Mouse (Mus musculus) G1E (cell line): ENCODE results near the gene Ppp1r27.

Experiments
- CTCF ChIP-seq: IDR thresholded peaks from 2 replicates; pipeline ENCODE4 v1.5.1; 2012; ENCODE audit warnings: low read depth, low read length, inconsistent platforms, mixed read lengths
- POLR2AphosphoS5 ChIP-seq: IDR thresholded peaks from 2 replicates; pipeline ENCODE4 v1.6.1; 2012; ENCODE audit warnings: low read depth, low read length, inconsistent platforms; ENCODE audit not compliant: insufficient replicate concordance

DNA sequence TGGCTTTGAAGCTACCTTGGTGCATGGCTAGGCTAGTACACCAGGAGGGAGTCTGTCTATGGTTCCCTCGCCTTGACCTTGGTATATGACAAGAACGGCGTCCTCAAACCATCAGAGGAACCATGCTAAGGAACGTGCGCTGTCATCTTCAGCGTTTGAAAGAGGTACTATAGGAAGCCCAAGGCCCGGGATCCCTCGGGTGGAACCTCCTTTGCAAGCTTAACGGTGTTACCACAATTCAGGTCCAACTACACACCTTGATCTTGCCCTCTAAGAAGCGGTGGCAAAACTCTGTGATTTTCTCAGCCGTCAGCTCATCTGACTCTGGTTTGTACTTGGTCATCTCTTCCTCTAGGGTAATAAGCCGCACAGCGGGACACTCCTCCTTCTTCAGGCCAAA, 12.0 kb upstream of the Ppp1r27 start:
- TF ChIP-seq CTCF (no peak), POLR2AphosphoS5 (no peak)
